Mouse (Mus musculus) 3T3-L1 (cell line): ENCODE measurements around the gene Tmem259.

Experiments
- DNase-seq: peaks from one replicate; pipeline ENCODE4 v3.0.0-alpha.2; 2015; ENCODE audit warnings: low read depth, low spot score

Gene Tmem259

GRCm38 (mm10) chr10:79934794-79935569, 49.1 kb downstream of the Tmem259 start:
- no peak for DNase-seq

GRCm38 (mm10) chr10:79934272-79934721, 49.8 kb downstream of the Tmem259 start:
- DNase-seq = peak; percentile 47

- no peak for DNase-seq
These were observed 50.3 kb downstream of the Tmem259 start for GRCm38 (mm10) chr10:79933861-79934260.

GRCm38 (mm10) chr10:79933145-79933679, 50.9 kb downstream of the Tmem259 start:
- DNase-seq = no peak

- peak; percentile 83 for DNase-seq
These were observed 51.4 kb downstream of the Tmem259 start for GRCm38 (mm10) chr10:79932736-79933135.

GRCm38 (mm10) chr10:79931797-79932196, 52.3 kb downstream of the Tmem259 start:
- DNase-seq = no peak

GRCm38 (mm10) chr10:79930826-79931186, 53.3 kb downstream of the Tmem259 start:
- DNase-seq = no peak

- no peak for DNase-seq
These were observed 53.9 kb downstream of the Tmem259 start for GRCm38 (mm10) chr10:79929967-79930825.

- DNase-seq = no peak
These were observed 55.0 kb downstream of the Tmem259 start for GRCm38 (mm10) chr10:79928907-79929701.

GRCm38 (mm10) chr10:79928030-79928694, 56.0 kb downstream of the Tmem259 start:
- peak; percentile 40 for DNase-seq

- peak; percentile 49 for DNase-seq
These were observed 56.7 kb downstream of the Tmem259 start for GRCm38 (mm10) chr10:79927324-79928029.

- peak; percentile 90 for DNase-seq
These were observed 57.4 kb downstream of the Tmem259 start, which contains the start of gene Arid3a for GRCm38 (mm10) chr10:79926491-79927323. Arid3a (plus strand) TSS chr10:79927043.

- DNase-seq = peak; percentile 39
These were observed 58.2 kb downstream of the Tmem259 start for GRCm38 (mm10) chr10:79925785-79926490.

GRCm38 (mm10) chr10:79924998-79925784, 58.9 kb downstream of the Tmem259 start:
- peak; percentile 82 for DNase-seq
